Mouse (Mus musculus) mesoderm, embryonic 11.5 days (tissue): Measurements from ENCODE around the gene C1qtnf5.

ENCODE experiments used
- DNase-seq: peaks from one replicate; pipeline ENCODE4 v3.0.0-alpha.2; 2012; ENCODE audit warnings: low read depth, low spot score

The C1qtnf5 gene

GRCm38 (mm10) chr9:44107110-44107509, at the start of gene C1qtnf5:
TSS of gene C1qtnf5 (plus strand) at chr9:44107245.
- no peak for DNase-seq

GRCm38 (mm10) chr9:44058606-44059005, 48.4 kb upstream of the C1qtnf5 start:
- DNase-seq = no peak

- DNase-seq = no peak
Measured at GRCm38 (mm10) chr9:44065177-44065576, 41.9 kb upstream of the C1qtnf5 start.

- peak; percentile 98 for DNase-seq
Measured at GRCm38 (mm10) chr9:44066785-44067225, 40.2 kb upstream of the C1qtnf5 start, which contains the start of gene Usp2. TSS of gene Usp2 (plus strand) at chr9:44067021.

- no peak for DNase-seq
Measured at GRCm38 (mm10) chr9:44067241-44067959, 39.6 kb upstream of the C1qtnf5 start.

GRCm38 (mm10) chr9:44067960-44068330, 39.1 kb upstream of the C1qtnf5 start:
- DNase-seq = no peak

- no peak for DNase-seq
Measured at GRCm38 (mm10) chr9:44069252-44069651, 37.8 kb upstream of the C1qtnf5 start.

- no peak for DNase-seq
Measured at GRCm38 (mm10) chr9:44070113-44070843, 36.8 kb upstream of the C1qtnf5 start.

GRCm38 (mm10) chr9:44070844-44071231, 36.2 kb upstream of the C1qtnf5 start:
- DNase-seq = no peak

GRCm38 (mm10) chr9:44071914-44072598, 35.0 kb upstream of the C1qtnf5 start:
- DNase-seq = peak; percentile 73

GRCm38 (mm10) chr9:44072599-44072915, 34.5 kb upstream of the C1qtnf5 start:
- no peak for DNase-seq

GRCm38 (mm10) chr9:44073115-44073514, 33.9 kb upstream of the C1qtnf5 start:
- DNase-seq = no peak

GRCm38 (mm10) chr9:44074395-44075275, 32.4 kb upstream of the C1qtnf5 start:
- no peak for DNase-seq

GRCm38 (mm10) chr9:44075276-44075995, 31.6 kb upstream of the C1qtnf5 start:
- DNase-seq = no peak

- DNase-seq = no peak
Measured at GRCm38 (mm10) chr9:44075996-44076763, 30.9 kb upstream of the C1qtnf5 start.

- DNase-seq = no peak
Measured at GRCm38 (mm10) chr9:44076764-44077120, 30.3 kb upstream of the C1qtnf5 start.

- no peak for DNase-seq
Measured at GRCm38 (mm10) chr9:44077266-44077910, 29.7 kb upstream of the C1qtnf5 start.

- DNase-seq = no peak
Measured at GRCm38 (mm10) chr9:44078136-44078797, 28.8 kb upstream of the C1qtnf5 start.
